Mouse (Mus musculus): ENCODE data around the gene Etfdh.

Gene Etfdh

GRCm38 (mm10) chr3:79629416-79629730 is at the start of gene Etfdh:
Gene Etfdh (minus strand): TSS chr3:79629500.
- peak; percentile 43 for DNase-seq (ENCODE audit: low read depth, low spot score)

- DNase-seq (ENCODE audit: low read depth, low spot score), result no peak
These were observed 47.1 kb upstream of the Etfdh start for GRCm38 (mm10) chr3:79676411-79676810.

DNA sequence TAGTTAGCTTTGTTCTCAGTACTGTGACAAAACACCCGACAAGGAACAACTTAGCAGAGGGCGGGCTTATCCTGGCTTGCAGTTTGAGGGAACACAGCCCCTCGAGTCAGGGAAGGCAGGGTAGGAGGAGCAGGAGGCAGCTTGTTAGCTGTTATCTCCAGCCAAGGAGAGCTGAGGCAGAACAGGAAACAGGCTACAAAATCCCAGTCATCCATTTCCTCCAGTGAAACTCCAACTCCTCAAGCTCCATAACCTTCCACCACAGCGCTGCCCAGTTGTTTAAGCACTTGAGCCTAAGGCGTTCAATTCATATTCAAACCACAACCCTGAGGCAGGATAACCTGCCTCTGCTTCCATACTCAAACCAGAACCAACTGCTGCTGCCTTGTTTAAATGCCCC is 45.3 kb upstream of the Etfdh start:
- DNase-seq (ENCODE audit: low read depth, low spot score), result no peak

DNA sequence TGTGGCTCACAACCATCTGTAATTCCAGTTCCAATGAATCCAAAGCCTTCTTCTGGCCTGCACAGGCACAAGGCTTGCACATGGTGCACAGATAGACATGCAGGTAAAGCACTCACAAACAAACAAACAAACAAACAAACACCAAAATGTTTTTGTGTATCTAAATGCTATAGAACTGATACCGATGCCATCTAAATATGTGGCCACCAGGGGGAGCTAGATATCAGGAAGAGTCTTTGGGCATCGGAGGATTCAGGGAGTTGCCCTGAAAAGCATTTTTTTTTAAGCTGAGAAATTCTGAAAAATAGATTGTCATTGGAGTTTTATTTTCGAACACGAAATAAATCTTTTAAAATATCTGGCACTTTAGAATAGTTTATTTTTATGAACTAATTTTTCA is 43.8 kb upstream of the Etfdh start:
- peak; percentile 32 for DNase-seq (ENCODE audit: low read depth, low spot score)

GRCm38 (mm10) chr3:79672188-79672587 is 42.9 kb upstream of the Etfdh start:
- DNase-seq (ENCODE audit: low read depth, low spot score), result no peak

DNA sequence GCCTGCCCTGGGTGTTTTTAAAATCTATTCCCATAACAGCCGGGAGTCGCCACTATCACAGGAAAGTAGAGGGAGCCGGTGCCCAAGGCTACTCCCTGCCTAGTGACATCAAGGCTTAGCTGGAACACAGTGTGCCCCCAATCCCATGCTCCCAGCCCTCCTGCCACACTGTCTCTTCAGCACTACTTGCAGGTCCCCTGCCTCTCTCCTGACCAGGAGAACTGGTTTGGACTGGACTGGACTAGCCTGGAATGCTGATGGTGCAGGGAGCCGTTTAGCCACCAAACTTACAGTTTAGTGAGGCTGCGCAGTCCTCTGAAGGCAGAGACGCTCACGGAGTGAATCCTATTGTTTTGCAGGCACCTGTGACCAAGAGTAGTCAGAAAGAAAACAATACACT is 41.3 kb upstream of the Etfdh start:
- DNase-seq (ENCODE audit: low read depth, low spot score), result no peak

GRCm38 (mm10) chr3:79664787-79665408 is 35.6 kb upstream of the Etfdh start:
- peak; percentile 24 for DNase-seq (ENCODE audit: low read depth, low spot score)

- DNase-seq (ENCODE audit: low read depth, low spot score), result no peak
These were observed 27.4 kb upstream of the Etfdh start for GRCm38 (mm10) chr3:79656682-79657081.

DNA sequence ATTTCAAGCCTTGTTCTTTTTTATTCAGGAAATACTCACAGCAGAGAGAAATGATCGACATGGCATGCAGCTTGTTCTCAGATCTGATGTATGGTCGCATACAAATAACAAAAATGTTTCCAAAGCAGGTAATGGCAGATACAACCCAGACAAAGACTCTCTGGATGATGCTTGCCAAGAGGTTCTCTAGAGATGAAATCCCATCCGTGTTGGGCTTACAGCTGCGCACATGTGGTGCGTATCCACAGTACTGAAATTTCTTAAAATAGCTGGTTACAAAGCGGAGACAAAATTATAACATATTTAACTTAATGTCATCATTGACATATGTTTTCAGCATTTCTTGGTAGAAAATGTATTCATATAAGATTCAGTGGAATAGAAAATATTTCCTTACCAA is 22.8 kb upstream of the Etfdh start:
- DNase-seq (ENCODE audit: low read depth, low spot score), result no peak

DNA sequence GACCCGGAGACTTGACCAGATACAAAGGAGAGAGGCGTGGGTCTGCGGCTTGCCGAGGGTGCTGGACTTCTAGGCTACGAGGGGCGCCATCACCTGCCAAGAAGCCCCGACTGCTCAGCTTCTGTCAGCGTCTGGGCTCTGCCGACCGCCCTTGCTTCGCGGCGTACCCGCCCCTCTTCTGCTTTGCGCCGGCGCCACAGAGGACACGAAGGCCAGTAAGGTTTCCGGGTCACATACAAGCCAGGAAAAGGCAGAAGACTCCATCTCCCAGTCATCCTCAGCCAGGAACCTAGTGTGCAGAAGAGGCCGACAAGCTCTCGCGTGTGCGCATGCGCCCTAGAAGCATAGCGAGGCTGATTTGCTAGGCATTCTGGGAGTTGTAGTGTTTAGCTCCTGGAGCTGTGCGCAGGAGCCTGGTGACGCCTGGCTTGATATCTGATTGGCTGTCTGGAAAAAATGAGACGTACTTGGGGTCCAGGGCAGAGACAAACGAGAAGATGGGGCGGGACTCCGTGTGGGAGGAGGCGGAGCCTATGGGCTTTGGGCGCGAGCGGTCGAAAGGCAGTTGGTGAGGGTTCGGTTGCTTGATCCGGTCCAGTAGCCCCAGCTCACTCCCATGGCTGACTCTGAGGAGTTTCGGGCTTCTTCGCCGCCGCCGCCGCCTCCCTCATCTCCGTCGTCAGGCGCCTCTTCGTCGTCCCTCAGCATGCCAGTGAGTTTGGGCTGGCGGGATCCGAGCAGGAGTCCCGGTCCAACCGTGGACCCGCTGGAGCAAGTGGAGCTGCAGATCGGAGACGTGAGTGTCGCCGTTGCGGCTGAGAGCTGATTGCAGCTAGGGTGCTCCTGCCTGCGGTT is 512 bp downstream of the Etfdh start, which contains the start of gene 4930579G24Rik:
TSS of gene 4930579G24Rik (plus strand) at position 519 of the 855 bp plus-strand sequence.
- DNase-seq (ENCODE audit: low read depth, low spot score), result peak; percentile 99

GRCm38 (mm10) chr3:79628182-79628560 is 1.1 kb downstream of the Etfdh start:
- DNase-seq (ENCODE audit: low read depth, low spot score), result no peak

- no peak for DNase-seq (ENCODE audit: low read depth, low spot score)
These were observed 1.7 kb downstream of the Etfdh start for GRCm38 (mm10) chr3:79627484-79628181.

DNA sequence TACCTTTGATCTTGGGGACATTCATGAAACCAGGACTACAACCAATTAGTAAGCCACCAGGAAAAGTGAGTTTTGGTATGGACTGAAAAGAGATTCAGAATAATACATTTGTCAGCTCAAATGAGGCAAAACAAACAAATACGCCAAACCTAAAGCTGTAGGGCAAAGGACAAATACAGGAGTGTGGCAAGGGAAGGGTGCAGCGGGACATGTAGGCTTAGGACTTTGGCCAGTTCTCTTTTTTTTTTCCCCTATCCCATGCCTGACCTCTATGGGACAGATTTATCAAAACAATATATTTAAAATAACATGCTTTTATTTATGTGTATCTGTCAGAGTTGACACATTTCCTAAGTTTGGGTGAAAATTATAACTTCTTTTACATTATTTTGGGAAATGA is 19.4 kb downstream of the Etfdh start:
- no peak for DNase-seq (ENCODE audit: low read depth, low spot score)

- DNase-seq (ENCODE audit: low read depth, low spot score), result no peak
These were observed 33.8 kb downstream of the Etfdh start for GRCm38 (mm10) chr3:79595468-79595867.

DNA sequence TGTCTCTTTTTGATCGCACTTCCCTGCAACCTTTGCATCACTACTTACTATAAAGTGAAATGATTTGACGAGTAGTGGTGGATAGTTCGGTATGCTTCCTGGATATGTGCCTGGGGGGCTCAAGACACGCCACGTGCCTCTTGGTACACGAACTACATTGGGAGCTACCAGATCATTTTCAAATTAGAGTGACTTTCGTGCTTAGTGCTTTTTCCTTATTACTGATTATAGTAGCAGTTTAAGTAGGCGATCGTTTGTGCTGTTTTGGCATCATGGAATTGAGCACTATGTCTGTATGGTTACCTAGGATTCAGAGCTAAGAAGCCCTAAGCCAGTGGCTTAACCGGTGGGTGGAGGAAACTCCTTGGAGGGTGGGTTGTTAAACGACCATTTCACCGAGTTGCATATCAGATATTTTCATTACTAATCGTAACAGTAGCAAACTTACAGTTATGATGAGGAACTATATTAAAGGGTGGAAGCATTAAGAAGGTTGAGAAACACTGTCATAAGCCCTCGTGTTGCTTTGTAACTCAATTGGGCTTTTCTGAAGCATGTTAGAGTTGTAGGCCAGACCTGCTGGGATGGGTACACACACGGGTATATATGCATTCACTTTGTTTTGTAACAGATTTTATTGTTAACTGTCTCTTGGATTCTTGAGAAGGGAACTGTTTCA is 37.4 kb downstream of the Etfdh start:
- DNase-seq (ENCODE audit: low read depth, low spot score), result no peak

GRCm38 (mm10) chr3:79590863-79591792 is 38.2 kb downstream of the Etfdh start, which contains the start of gene Ppid:
Gene Ppid (plus strand): TSS chr3:79591342.
- DNase-seq (ENCODE audit: low read depth, low spot score), result peak; percentile 67

- no peak for DNase-seq (ENCODE audit: low read depth, low spot score)
These were observed 39.6 kb downstream of the Etfdh start for GRCm38 (mm10) chr3:79589671-79590070.

GRCm38 (mm10) chr3:79586804-79587203 is 42.5 kb downstream of the Etfdh start:
- peak; percentile 69 for DNase-seq (ENCODE audit: low read depth, low spot score)

- no peak for DNase-seq (ENCODE audit: low read depth, low spot score)
These were observed 49.3 kb downstream of the Etfdh start for GRCm38 (mm10) chr3:79579891-79580575.

DNA sequence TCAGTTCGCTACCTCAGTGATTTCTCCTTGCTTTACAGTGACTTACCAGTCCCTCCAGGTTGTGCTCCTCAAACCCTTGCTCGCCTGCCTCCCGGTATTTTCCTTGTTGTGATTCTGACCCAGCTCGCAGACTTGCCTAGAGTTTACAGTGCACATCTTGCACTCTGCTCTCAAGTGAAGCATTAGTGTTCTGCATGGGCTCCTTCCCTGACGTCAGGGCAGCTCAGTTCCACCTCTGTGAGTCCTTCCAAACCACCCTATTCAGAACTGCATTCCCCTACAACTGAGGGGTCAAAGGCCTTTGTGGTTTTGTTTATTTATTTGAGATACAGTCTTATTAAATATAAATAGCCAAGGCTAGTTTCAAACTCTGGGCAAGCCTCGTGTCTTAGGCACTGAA is 51.1 kb downstream of the Etfdh start:
- no peak for DNase-seq (ENCODE audit: low read depth, low spot score)
